Mouse (Mus musculus) lung, postnatal 0 days (tissue): ENCODE results near the gene Adgrg7.

Experiments used
- CTCF ChIP-seq: IDR thresholded peaks from 2 replicates; pipeline ENCODE4 v1.5.1; 2016; ENCODE audit warnings: antibody characterized with exemption, mild to moderate bottlenecking
- EP300 ChIP-seq: IDR thresholded peaks from 2 replicates; pipeline ENCODE4 v1.6.1; 2016; ENCODE audit warnings: antibody characterized with exemption, mild to moderate bottlenecking, control low read depth

DNA sequence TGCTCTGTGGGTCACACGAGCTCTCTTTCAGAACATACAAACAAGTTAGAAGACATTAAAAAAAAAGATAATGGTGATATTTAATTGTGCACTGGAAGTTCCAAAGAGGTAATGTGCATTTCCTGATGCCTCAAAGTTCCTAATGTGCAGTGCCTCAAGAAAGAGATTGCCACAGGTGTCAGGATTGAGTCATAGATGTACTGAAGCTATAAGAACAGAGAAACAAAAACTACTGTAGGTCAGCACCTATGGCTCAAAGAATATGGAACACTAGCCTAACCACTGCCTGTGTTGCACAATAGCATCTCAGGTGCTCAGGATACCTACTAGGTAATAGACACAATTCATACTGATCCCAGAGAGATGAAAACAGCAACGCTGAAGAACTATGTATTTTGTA lies 36.3 kb upstream of the Adgrg7 start:
- TF ChIP-seq CTCF (no peak), EP300 (no peak)
